Mouse (Mus musculus) spleen, embryonic (tissue): ENCODE results near the gene Taf4.

Experiments used
- CTCF ChIA-PET: fragments of 350-600 bp; sonication (Branson Sonifier 250); formaldehyde crosslinking; loops from one replicate; lab custom pipeline; 2022; lab: Charles Lee

Taf4 gene

DNA sequence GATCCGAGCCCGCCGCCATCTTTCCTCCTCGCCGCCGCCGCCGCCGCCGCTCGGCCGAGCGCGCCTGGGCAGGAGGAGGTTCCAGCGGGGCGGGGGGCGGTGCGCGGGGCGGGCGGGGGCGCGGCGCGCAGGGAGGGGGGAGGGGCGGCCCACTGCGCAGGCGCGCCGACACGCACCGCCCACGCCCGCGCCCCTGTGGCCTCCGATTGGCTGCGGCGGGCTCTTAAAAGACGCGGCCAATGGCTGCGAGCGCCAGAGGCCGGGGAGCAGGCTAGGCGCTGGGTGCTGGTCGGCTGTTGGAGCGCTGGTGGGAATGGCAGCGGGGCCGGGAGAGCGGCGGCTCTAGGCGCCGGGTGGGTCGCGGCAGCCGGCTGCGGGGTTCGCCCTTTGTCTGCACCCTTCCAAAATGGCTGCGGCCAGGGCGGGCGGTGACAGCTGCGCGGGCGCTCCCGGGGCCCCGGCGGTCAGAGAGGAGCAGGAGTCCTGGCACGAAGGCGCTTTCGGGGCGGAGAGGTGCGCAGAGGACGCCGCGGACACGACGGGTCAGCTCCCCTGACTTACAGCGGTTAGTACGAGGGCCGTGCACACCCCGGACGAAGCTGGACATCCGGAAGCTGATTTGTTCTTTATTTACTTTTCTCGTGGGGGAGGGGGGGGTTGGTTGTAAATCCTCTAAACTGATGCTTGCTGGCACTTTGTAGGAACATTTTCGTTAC is at the start of gene Taf4:
Taf4 (minus strand) TSS at position 19 of the 716 bp plus-strand sequence.
- CTCF ChIA-PET = interaction anchor here (0.6 to 1.4 kb wide), 5 partner anchors 25 to 298 kb away, joined by 3 to 21 read pairs (median 4); partner anchors contain the start of gene Lsm14b

DNA sequence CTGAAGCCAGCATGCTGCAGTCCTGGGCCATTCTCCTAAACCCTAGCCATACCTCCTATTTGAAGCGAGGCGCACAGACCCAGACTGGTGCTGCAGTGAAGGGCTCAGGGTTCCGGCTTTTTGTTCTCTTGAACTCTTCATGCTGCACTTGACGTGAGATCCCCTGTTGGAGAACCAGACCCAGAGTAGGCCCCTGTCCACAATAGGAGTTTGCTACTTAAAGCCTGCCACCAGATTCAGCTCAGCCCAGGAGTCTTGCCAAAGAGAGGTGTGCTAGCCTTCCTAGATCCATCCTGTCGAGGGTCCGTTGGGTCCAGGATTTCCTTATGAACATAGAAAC is 49.4 kb upstream of the Taf4 start:
- CTCF ChIA-PET = interaction anchor here (0.5 to 0.9 kb wide), 2 partner anchors 20 to 24 kb away, joined by 3 to 4 read pairs; no protein-coding TSS in a partner anchor

DNA sequence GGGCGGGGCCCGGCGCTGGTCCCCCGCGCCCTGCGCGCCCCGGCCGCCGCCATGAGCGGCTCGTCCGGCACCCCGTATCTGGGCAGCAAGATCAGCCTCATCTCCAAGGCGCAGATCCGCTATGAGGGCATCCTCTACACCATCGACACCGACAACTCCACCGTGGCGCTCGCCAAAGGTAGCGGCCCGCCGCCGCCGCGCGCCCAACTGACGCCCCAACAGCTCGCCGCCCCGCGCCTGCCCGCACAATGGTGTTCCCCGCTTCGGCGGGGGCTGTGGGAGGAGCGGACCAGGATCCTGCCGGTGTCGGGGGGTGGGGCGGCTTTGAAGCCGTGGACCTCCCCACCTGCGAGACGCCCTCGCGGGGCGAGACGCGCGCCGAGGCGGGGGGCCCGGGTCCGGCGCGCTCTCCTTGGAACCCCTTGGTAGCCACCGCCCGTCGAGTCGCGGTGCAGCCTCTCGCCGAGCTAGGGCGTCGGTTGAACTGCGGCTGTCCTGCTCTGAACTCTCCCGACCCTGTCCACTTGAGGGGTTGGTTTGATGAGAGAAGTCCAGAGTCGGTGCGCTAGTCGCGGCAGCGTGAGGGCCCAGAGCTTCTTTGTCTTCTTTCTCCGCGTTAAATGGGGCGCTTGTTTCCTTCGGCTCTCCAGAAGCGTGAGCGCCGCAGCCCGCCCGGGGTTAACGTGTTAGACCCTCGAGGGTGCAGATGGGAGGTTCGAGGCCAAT is 48.9 kb upstream of the Taf4 start:
- CTCF ChIA-PET = interaction anchor here (0.9 to 1.0 kb wide), 2 partner anchors 21 to 48 kb away, joined by 4 to 21 read pairs; partner anchors contain the start of gene Taf4

DNA sequence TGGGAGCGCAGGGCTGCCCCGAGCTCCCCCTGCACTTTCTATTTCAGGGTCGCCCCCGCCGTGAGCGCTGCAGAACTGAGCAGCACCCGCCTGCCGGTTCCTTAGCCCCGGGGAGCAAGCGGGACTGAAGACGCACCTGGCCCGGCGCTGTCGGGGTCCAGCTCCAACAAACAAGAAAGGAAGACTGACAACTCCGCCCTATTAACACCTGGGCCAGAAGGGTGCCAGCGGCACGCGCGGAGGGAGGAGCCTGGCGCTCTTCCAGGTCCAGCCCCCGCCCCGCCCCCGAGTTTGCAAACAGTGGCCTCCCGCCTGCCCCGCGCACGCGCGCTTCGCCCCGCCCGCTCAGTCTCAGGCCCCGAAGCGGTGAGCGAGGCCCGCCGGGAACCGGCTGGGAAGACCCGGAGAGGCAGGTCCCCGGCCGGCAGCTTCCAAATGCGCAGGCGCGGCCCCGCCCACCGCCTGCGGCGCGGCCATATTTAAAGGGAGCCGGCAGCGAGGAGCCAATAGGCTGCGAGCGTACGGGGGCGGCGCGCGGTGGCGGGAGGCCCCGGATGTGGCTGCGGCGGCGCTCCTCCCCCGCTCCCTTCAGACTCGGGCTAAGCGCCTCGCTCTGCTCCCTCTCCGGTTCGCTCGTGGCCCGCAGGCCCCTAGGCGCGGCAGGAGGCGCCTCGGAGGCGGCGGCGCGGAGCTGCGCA is 48.1 kb upstream of the Taf4 start, which contains the start of gene Lsm14b:
Lsm14b (plus strand) TSS at position 587 of the 698 bp plus-strand sequence.
- CTCF ChIA-PET = interaction anchor here (0.5 to 1.0 kb wide), 2 partner anchors 8 to 48 kb away, joined by 4 to 21 read pairs; partner anchors contain the start of gene Taf4

DNA sequence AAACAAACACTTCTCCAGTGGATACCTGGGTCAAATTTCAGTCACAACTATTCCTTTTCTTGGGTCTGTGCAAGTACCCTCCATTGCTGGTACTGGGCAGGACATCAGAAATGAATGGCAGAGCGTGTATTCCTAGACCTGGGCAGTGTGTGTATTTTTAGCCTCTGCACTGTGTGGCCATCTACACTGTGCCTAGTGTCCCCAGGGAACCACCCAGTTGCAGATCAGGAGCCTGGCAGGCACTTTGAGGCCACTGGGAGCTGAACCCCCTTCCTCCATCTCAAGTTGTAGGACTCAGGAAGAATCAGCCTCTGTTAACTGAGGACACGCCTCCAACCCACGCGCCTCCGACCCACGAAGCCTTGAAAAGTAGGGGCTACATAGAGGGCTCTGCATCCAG is 46.3 kb upstream of the Taf4 start:
- CTCF ChIA-PET = no interaction called here

DNA sequence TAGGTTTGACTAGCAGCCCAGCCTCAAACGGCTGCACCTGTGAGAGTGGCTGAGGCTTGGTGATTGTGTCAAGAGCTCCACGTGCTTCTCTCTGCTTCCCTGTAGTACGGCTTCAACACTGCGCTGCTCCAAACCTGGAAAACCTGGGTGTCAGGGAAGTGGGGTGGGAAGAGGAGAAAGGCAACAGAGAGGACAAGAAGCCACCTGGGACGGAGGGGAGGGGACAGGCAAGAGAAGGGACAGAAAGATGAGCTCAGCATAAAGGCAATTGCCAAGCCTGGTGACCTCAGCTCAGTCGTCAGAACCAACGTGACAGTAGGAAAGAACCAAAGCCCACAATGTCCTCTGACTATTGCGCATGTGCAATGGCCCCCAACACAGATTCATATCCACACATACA is 44.5 kb upstream of the Taf4 start:
- CTCF ChIA-PET = no interaction called here

DNA sequence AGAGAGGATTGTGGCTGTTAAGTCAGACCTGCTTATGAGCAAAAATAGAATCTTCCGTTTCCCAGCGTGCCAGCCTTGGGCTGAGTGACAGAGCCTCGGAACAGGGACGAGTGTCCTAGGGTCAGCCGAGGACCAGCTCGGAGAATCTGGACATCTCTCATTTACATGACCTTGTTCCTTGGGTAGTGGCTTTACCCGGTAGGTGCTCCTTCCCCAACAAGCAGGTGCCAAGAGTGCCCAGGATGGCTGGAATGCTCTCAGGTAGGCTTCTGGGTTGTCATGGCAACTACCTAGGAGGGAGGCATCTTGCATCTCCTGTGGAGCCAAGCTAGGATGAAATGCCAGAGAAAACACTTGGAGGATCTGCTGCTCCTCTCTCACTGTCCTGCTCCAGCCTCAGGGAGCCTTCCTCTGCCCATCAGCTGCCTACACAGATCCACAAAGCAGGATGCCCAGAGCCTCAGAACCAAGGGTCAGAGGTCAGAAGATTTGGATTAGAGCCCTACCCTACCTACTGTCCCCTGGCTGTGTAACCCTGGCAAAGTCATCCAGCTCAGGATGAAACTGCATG is 43.7 kb upstream of the Taf4 start:
- CTCF ChIA-PET = no interaction called here

DNA sequence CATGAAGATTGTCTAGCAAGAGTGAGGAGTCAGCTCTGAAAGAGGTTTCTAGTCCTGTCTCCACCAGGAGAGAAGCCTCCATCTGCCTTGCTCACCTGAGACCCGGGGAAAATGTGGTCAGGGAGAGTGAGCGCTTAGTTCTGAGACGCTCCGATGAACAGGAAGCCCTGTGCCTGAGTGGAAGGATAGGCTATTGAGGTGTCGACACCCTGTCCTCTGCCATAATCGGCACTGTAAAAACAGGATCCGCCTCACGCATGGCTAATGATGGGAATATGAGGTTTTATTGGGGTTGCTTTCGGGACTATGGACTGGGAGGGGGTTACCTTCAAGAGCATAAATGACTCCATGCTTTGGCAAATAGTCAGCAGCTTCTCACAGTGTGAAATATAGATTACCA is 42.1 kb upstream of the Taf4 start:
- CTCF ChIA-PET = no interaction called here

DNA sequence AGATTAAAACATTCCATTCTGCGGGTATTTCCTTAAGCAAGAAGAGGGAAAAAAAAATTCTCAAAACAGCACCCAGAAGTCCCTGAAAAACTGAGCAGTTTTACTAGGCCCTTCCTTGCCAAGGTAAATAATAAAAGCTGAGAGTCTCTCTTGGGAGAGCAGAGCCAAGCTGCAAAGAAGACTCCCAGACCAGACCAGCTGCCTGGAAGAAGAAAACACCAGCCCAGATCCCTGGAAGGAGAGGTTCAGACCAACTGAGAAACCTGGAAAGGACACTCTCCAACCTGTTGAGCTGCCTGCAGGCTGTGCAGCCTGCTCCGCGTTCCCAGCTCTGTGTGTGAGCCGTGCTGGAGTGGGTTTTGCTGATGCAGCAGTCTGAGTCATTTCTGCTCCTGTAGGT is 41.2 kb upstream of the Taf4 start:
- CTCF ChIA-PET = no interaction called here

DNA sequence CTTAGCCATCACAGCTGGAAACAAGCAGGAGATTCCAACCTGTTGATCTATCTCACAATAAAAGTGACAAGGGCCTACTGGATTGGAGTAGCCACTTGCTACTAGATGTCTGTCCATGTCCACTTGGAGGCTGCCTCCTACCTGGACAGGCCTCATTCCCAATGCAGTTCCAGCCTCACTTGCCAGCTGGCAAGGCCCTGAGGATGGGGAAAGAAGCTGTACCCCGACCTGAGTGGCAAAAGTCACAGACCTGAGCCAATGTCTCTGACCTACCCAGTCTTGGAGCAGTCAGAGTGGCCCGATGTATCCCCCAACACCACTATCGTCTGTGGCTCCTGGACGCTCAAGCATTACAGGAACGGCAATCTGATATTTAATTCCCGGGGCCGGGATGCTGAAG is 37.2 kb upstream of the Taf4 start:
- CTCF ChIA-PET = no interaction called here

DNA sequence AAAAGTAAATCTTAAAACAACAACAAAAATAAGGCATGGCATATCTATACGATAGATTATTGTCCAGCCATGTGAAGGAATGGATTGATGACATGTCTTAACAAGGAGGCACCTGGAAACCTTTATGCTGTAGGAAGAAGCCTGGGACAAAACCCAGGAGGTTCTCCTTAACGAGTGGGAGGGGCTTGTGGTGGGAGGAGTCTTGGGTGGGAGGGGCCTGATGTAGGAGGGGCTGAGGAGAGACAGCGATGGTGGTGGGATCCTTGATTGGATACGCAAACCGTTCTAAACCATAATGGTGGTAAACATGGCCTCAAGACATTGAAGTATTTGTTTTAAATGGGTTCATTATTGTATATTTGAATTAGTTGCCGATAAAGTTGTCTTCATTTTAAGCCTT is 34.9 kb upstream of the Taf4 start:
- CTCF ChIA-PET = no interaction called here

DNA sequence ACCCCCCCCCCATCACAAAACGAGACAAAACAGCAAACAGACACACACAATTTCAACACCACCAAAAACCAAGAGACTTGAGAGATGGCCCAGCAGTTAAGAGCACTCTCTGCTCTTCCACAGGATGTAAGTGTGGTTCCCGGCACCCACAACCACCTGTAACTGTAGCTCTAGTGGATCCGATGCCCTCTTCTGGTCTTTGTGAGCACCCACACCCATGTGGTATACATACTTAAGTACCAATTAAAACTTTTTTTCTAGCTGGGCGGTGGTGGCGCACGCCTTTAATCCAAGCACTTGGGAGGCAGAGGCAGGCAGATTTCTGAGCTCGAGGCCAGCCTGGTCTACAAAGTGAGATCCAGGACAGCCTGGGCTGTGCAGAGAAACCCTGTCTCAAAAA is 34.2 kb upstream of the Taf4 start:
- CTCF ChIA-PET = interaction anchor here (0.6 to 0.7 kb wide), 2 partner anchors 52 to 82 kb away, joined by 3 to 14 read pairs; no protein-coding TSS in a partner anchor

DNA sequence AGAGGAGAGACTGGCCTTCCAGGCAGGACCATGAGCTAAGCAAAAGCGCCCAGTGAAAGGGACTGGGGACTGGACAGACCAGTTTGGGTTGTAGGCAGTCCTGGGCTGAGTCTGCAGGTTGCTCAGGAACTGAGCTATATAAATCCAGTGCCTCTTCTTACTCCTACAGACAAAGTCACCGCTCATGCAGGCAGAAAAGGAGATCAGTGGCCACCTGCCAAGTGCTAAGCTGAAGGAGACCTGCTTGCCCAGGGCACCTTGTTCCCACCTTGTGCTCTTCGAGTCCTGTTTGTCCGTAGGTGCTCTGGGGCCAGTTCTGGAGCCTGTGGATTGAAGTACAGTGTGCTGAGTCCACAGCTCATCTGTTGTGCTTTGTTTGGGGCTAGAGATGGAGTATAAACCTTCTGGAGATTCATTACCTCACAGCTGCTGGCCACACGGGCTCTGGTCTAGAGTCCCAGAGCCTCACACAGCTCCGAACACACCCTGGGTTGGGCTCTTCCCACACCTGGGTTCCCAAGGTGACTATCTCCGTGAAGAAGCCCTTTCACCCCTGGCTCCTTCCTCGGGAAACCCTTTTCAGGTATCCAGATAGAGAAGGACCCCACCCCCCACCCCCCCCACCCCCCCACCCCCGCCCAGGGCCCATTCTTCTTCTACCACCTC is 30.0 kb upstream of the Taf4 start:
- CTCF ChIA-PET = no interaction called here

DNA sequence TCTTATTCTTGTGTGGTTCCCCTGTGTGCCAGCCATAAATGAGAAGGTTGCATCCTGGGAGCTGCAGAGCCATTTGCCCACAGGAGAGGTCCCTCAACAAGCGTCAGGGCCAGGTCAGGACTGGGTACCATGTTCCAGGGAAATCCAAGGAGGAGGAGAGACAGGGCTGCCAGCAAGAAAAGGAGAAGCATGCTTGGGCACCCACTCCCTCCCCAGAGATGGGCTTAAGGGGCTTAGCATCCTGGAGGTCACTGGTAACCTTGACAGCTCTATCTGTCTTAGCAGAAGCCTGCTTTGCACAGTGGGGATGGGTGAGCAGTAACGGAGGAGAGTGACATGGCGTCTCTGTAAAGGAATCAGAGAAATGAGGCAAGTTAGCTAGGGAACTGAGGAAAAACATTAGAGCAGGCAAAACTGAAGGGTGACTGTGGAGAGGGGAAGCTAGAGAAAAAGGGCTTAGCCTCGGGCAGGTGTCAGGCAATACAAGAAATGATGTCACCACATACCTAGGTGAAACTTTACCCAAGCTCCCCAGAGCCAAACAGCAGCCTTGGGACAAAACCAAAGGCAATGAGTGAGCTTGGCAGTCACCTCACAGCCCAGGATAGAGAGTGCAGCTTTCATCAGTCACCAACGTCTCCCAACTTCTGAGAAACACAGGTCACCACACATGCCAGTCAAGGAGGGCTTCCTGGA is 29.4 kb upstream of the Taf4 start:
- CTCF ChIA-PET = no interaction called here

DNA sequence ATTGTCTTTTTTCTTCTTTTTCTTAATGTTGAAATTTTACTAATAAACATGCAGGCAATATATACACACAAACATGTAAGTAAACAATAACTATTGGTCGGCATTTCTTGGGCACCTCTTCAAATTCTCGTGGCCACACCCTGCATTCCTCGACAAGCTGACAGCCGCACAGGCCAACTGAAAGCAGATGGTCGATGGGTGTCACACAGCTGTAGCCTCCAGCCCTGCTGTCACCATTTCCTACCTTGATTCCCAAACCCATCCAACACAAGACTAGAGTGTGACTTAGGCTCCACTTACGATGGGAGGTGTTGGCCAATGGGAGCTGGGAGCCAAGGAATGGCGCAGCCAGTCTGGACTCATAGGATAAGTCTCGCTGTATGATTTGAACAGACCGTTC is 25.2 kb upstream of the Taf4 start:
- CTCF ChIA-PET = no interaction called here

DNA sequence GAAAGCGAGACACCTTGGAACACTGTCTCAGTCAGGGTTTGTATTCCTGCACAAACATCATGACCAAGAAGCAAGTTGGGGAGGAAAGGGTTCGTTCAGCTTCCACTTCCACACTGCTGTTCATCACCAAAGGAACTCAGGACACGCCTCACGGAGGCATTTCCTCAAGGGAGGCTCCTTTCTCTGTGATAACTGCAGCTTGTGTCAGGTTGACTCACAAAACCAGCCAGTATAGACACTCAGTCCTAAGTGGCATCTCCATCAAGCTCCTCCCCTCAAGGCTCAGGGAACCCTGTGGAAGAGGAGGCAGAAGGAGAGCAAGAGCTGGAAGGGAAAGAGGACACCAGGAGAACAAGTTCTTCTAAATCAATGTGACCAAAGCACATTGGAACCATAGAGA is 22.0 kb upstream of the Taf4 start:
- CTCF ChIA-PET = no interaction called here

DNA sequence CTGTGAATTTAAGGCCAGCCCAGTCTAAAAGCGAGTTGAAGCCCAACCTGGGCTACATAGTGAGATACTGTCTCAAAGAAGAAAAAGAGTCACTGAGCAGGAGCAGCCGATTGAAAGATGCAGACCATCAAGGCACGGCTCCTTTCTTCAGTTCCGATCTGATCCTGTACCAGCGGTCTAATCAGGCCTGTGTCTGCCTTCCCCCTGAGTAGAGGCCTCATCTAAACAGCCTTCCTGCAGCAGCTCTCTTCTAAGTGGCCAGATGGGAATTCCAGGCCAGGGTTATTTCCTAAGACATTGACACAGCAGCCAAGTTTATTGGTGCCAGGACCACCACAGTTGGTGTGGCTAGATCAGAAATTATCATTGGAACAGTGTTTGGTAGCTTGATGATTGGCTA is 16.6 kb upstream of the Taf4 start:
- CTCF ChIA-PET = no interaction called here

DNA sequence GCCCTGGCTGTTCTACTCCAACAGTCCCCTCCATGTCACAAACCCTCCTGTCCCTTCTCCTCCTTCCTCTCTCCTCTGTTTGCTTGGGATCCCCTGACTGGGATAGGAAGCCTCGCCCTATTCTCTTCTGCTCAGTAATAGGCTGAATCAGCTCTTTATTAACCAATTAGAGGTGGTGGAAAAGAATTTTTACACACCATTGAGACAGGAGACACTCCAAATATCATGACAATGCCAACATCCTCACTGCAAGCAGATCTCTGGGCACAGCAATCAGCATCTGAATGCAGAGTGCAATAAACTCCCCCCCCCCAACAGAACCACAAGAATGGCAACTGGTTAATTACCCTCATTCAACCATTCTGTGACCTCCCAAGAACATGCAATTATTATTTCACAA is 12.7 kb upstream of the Taf4 start:
- CTCF ChIA-PET = no interaction called here

DNA sequence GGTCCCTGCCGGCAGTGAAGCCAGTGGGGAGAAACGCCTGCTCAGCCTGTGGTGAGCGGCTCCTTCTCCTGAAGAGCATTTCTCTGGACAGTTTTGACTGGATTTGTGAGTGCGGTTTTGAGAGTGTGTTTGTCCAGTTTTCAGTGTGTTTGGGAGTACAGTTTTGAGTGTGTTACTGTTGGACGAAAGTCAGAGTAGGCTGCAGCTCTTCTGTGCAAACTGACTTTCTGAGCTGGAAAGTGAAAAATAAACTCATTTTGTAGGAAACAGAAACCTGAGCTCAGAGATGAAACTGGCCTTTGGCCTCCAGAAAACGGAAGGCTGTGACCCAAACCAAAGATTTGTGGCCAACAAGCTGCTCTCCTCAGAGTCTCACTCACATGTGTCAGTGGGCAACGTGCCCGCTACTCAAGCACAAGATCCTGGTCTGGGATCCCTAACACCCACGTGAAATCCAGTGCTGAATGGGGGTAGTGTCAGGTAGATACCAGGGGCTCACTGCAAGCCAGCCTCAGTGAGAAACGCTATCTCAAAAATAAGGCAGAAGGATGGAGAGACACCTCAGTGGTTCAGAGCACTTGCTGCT is 10.1 kb upstream of the Taf4 start:
- CTCF ChIA-PET = no interaction called here

DNA sequence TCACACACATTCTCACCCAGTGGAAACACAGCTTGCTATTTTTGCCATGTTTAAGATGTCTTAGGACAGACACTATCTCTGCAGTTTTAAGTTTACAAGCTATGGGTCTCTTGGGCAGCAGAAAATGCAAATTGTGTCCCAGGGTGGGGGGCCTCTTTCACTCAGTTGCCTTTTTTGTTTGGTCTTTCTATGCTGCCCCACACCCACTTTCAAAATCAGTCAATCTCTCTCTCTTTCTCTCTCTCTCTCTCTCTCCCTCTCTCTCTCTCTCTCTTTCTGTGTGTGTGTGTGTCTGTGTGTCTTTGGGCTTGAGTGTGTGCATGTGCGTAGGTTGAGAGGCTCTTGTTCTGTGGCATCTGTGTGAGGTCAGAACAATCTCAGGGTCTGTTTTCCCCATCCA is 9.2 kb upstream of the Taf4 start:
- CTCF ChIA-PET = no interaction called here
